Mouse (Mus musculus) myocyte (in vitro differentiated cells): ENCODE results near the gene Ctsll3.

Source experiments
- CEBPB ChIP-seq: IDR thresholded peaks from 2 replicates; pipeline ENCODE4 v1.6.1; 2011; ENCODE audit warnings: mild to moderate bottlenecking, moderate library complexity; ENCODE audit not compliant: poor library complexity, insufficient read depth, severe bottlenecking
- MAX ChIP-seq: IDR thresholded peaks from one replicate; pipeline ENCODE4 v1.6.1; 2011; ENCODE audit warnings: low read depth, mild to moderate bottlenecking, control low read depth
- MYOG ChIP-seq, 3 experiments: IDR thresholded peaks; one replicate each; pipeline ENCODE4 v1.6.1; 2011; ENCODE audit warnings: control low read depth in 2 of 3, low read depth in 2 of 3, mild to moderate bottlenecking in 2 of 3; ENCODE audit not compliant: insufficient read length in 2 of 3, control insufficient read depth in 1 of 3, insufficient read depth in 1 of 3
- POLR2A ChIP-seq: IDR thresholded peaks from one replicate; pipeline ENCODE4 v1.6.1; 2011; ENCODE audit warnings: low read depth, mild to moderate bottlenecking, control low read depth, moderate library complexity; ENCODE audit not compliant: insufficient read length
- SRF ChIP-seq: IDR thresholded peaks from one replicate; pipeline ENCODE4 v1.6.1; 2011; ENCODE audit warnings: low read depth; ENCODE audit not compliant: control insufficient read depth, insufficient read length
- TCF12 ChIP-seq: IDR thresholded peaks from one replicate; pipeline ENCODE4 v1.6.1; 2011; ENCODE audit warnings: mild to moderate bottlenecking, control low read depth; ENCODE audit not compliant: poor library complexity, insufficient read depth, severe bottlenecking
- USF1 ChIP-seq: IDR thresholded peaks from one replicate; pipeline ENCODE4 v1.6.1; 2011; ENCODE audit warnings: low read depth, mild to moderate bottlenecking, control low read depth, moderate library complexity

- no peak for TF ChIP-seq POLR2A
- TF ChIP-seq SRF = no peak
- TF ChIP-seq CEBPB = no peak
- TF ChIP-seq TCF12 = no peak
- TF ChIP-seq USF1 = no peak
- TF ChIP-seq MYOG (IDR thresholded peaks at IDR 0.05; ENCODE audit: control insufficient read depth in 1 of 3, insufficient read depth in 1 of 3, insufficient read length in 2 of 3, low read depth in 2 of 3) = no peak
- no peak for TF ChIP-seq MAX
Measured at GRCm38 (mm10) chr13:60761161-60761560, 41.5 kb downstream of the Ctsll3 start.
